Mouse (Mus musculus) limb, embryonic 12.5 days (tissue): ENCODE results near the gene Glrx3. TPM values are rescaled to one million over a fixed set of nuclear protein-coding genes. Genes with fewer than 3 reads are reported as not detected.

Experiments
- polyA plus RNA-seq: library from polyadenylated mRNA; unstranded; fragments of >200 nt; fragmentation: Nextera tagmentation; extraction: Ambion mirVana; gene quantifications from 2 replicates; pipeline ENCODE4 v1.2.1, GENCODE M21; 2016

Glrx3 gene
- polyA plus RNA-seq, 1 experiment from 2014 or later, result 253 TPM

Other genes with a start within 250 kb of the Glrx3 start
- 16.9 and 17.6 TPM in 2 replicates for gene Ebf3, start 123.2 kb upstream of the Glrx3 start, polyA plus RNA-seq
- gene 9430038I01Rik, start 26.9 kb upstream of the Glrx3 start, polyA plus RNA-seq, result 24.1 and 28.4 TPM in 2 replicates